Mouse (Mus musculus): ENCODE data around the gene Nt5c2.

The Nt5c2 gene

DNA sequence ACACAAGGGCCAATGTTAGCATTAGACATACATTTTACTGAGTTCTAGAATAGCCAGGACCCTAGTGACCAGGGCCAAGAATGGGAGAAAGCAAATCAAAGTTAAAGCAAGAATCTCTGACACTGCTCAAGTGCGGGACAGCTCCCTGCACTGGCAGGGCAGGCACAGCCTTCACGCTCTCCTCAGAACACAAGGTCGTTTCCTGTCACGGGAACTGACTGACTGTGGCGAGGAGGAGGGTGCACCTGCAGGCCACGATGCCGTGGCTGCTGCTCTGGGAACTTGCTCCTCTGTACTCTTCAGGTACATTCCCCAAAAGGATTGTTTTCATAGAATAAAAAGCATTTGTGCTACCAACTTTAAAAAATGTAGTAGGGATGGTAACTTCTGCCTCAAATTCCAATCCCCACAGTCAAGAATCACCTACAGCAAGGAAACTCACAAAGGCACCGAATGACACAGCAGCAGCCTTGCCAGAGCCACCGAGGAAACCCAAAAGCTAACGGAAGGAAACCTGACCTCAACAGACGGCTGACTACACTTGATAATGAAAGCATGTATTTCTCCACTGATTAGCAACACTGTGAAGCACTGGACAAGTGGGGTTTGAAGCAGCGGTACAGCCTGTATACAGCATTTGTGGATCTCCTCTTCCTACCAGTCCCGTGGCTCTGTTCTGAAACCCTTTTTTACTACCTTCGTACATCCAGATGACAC, 127.0 kb downstream of the Nt5c2 start:
- DNase-seq (ENCODE audit: low read depth, low spot score) = no peak

- no peak for DNase-seq (ENCODE audit: low read depth, low spot score)
These were observed 128.1 kb downstream of the Nt5c2 start for GRCm38 (mm10) chr19:46886826-46887225.

- DNase-seq (ENCODE audit: low read depth, low spot score) = no peak
These were observed 129.6 kb downstream of the Nt5c2 start for GRCm38 (mm10) chr19:46885365-46885764.

DNA sequence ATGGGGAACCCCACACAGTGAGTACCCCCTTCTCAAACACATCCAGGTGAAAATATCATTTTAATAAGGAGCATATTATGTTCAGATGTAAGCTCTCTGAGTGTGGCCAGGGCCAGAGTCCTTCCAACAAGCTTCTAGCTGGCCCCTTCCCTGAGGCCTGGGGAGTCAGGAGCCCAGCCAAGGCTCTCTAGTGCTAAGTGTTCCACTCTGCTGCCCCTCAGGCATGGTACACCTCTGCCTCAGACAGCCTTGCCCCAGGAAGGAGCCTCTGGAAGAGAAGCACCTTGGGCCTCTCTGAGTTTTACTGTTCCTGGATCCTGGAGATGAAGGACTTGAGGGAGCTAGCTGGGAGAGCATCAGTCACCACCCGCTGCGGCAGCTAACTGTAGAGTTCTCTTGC, 135.1 kb downstream of the Nt5c2 start:
- no peak for DNase-seq (ENCODE audit: low read depth, low spot score)

DNA sequence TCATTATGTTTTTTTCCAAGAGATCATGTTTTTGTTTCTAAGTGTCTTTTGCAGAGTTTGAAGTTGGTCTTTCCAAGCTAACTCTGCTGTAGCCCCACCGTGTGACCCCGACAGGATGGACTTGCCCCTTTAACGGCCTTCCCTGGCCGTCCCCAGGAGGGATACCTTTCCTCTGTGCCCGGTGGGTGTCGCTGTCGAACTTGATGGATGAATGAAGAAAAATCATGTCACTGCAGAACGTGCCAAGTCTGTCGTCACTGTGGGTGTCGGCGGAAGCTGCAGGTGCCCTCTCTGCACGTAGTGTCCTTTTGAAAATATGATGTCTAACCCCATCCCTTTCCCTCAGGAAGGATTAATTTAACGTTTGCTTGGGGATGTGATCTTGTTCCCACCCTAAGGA, 136.6 kb downstream of the Nt5c2 start:
- peak; percentile 36 for DNase-seq (ENCODE audit: low read depth, low spot score)

GRCm38 (mm10) chr19:46877886-46878285, 137.1 kb downstream of the Nt5c2 start:
- no peak for DNase-seq (ENCODE audit: low read depth, low spot score)

DNA sequence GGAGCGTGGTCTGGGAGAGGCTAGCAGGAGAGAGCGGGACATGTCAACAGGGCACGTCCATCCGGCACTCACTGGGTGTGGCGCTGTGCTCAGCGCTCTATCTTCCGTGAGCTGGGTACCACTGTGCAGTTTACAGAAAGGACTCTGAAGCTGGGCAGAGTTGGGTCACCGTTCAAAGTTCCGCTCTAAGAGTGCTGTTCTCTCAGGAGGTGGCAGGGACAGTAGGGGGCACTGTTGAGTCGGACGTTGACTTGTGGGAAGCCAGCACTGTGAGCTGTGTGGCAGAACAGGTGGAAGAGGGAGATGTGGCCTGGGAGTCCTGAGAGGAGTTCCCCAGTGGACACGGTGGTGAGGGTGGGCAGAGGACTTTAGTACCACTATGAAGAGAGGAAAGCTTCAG, 139.2 kb downstream of the Nt5c2 start:
- peak; percentile 56 for DNase-seq (ENCODE audit: low read depth, low spot score)

DNA sequence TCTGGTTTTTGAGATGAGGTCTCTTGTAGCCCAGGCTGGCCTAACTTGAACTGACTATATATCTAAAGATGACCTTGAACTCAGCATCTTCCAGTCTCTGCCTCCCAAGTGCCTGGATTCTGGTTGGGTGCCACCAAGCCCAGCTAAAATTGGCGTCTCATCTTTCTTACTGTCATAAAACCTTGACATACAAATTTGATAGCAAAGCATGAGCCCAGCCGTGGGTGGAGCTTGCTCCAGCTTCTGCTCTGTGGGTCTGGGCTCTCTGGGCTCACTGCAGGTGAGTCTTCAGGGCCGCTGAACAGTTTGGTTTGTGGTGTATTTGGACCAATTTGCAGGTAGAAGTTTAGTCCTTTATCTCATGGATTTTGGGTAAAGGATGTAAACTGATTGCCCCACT, 141.0 kb downstream of the Nt5c2 start:
- no peak for DNase-seq (ENCODE audit: low read depth, low spot score)

DNA sequence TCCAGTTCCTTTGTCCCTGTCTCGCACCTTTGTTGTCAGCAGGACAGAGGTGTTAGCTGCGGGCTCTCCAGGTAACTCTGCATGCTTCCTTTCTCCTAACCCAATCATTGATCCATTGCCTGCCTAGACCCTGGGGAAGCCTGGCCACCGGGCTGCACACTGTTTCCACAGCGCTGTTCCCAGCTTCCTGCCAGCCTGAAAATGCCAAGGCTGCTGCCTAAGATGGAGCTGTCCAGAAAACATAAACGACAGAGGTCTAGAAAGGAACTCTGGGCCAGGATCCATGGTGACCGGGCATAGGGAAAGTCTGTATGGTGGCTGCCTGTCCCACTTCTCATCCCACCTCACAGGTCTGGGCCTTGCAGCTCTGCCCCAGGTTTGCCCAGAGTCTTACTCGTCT, 143.3 kb downstream of the Nt5c2 start:
- no peak for DNase-seq (ENCODE audit: low read depth, low spot score)

GRCm38 (mm10) chr19:46871096-46871495, 143.9 kb downstream of the Nt5c2 start:
- no peak for DNase-seq (ENCODE audit: low read depth, low spot score)

DNA sequence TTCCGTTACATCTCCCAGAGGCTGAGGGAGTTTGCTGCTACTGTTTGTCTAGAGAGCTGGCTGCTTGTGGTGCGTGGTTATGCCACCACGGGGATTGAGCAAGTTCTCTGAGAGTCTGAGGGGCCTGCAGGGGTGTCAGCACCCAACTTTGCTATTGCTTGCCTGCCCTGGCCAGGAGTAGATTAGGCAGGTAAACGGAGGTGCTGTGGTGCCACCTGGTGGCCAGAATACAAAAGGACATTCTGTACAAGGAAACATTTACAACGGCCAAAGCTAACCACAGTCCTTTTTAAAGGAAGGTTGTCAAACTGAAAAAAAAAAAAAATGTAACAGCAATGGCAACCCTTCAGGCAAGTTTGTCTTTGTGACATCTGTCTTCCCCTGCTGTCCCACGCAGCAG, 145.4 kb downstream of the Nt5c2 start:
- peak; percentile 64 for DNase-seq (ENCODE audit: low read depth, low spot score)

DNA sequence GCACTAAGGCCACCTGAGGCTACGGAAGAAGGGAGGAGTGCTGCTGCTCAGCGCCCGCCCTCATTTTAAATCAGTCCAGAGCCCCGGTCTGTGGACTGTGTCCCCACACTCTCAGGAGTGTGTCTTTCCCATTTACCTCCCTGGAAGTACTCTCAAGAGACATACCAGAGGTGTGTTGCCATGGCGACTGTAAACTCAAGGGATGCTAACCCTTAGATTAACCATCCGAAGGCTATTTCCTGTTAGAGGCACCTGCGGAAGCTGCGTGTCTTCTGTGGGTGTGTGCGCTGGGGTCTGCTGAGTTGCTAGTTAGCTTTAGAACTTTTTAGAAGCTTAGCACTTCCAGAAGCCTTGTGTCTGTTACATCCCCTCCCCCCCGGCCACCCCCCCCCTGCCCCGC, 145.9 kb downstream of the Nt5c2 start:
- no peak for DNase-seq (ENCODE audit: low read depth, low spot score)

GRCm38 (mm10) chr19:46865381-46865780, 149.6 kb downstream of the Nt5c2 start:
- DNase-seq (ENCODE audit: low read depth, low spot score) = no peak

- no peak for DNase-seq (ENCODE audit: low read depth, low spot score)
These were observed 150.1 kb downstream of the Nt5c2 start for GRCm38 (mm10) chr19:46864731-46865331.

- no peak for DNase-seq (ENCODE audit: low read depth, low spot score)
These were observed 150.9 kb downstream of the Nt5c2 start for GRCm38 (mm10) chr19:46864079-46864478.

DNA sequence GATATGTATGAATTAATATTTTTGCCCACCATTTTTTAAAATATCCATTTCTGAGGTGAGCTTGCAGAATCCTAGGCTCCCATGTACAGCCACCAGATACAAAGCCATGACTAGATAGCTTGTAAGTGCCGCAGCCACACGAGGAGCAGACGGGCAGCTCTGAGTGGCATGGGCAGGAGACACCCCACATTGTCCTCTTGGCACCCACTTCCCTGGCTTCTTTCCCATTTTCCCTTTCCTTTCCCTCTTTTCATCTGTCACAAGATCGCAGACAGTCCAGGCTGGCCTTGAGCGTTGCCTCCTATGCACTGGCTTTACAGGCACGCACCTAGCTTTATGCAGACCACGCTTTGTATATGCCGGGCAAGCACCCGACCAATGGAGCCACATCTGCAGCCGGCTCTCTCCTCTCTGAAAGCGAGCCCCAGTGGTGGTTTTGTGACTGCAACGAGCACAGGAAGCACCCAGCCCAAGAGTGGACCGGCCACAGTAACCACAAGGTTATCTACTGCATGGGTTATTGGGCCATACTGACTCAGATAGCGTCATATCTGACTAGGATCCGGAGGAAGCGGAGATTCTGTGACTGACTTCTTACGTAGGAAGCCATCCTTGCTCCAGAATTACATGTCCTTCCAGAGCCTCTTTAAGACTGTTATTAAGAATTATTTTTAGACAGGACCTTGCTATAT, 151.6 kb downstream of the Nt5c2 start:
- DNase-seq (ENCODE audit: low read depth, low spot score) = no peak

DNA sequence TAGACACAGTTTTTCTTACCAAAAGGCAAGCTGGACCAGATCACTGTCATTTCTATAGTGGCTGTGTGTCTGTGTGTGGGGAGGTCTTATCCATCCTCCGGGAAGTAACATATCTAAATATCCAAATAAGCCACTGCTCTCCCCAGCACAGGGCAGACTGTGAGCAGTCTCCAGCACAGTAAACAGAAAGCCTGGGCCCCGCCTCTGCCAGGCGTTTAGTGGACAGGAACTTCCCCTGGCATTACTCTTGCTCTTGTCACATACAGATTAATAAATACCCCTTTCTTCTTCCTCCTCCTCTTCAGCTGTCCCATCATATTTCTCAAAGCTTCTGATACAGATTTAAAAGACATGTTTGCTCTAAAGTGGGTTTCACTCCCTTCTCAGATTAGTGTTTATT, 152.4 kb downstream of the Nt5c2 start:
- DNase-seq (ENCODE audit: low read depth, low spot score) = no peak

DNA sequence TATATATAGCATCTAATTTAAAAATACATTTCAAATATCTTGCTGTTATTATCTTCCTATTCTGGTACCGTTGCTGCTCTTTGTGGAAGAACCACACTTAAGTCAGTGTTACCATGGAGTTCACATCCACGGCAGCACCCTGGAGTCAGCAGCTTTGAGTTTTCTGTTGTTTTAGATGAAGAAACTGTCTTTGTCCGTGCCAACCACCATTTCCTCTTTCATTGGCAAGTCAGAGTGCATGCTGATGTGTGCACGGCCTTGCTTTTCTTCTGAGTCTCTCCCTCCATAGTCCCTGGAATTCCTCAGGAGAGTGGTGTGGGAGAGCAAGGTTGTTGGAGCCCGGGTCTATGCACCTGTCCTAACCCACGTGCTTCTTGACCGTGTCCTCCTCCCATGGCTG, 156.8 kb downstream of the Nt5c2 start:
- DNase-seq (ENCODE audit: low read depth, low spot score) = no peak

- DNase-seq (ENCODE audit: low read depth, low spot score) = peak; percentile 58
These were observed 157.5 kb downstream of the Nt5c2 start for GRCm38 (mm10) chr19:46857277-46857989.

GRCm38 (mm10) chr19:46856780-46857179, 158.2 kb downstream of the Nt5c2 start:
- DNase-seq (ENCODE audit: low read depth, low spot score) = no peak

GRCm38 (mm10) chr19:46856232-46856631, 158.7 kb downstream of the Nt5c2 start:
- no peak for DNase-seq (ENCODE audit: low read depth, low spot score)

- DNase-seq (ENCODE audit: low read depth, low spot score) = no peak
These were observed 165.4 kb downstream of the Nt5c2 start for GRCm38 (mm10) chr19:46849443-46849997.

Data from retina, postnatal 7 days (tissue).